Mouse (Mus musculus): ENCODE data around the gene Syne2.

Gene Syne2

GRCm38 (mm10) chr12:75829616-75830015 lies 11.7 kb downstream of the Syne2 start:
- no peak for DNase-seq

DNA sequence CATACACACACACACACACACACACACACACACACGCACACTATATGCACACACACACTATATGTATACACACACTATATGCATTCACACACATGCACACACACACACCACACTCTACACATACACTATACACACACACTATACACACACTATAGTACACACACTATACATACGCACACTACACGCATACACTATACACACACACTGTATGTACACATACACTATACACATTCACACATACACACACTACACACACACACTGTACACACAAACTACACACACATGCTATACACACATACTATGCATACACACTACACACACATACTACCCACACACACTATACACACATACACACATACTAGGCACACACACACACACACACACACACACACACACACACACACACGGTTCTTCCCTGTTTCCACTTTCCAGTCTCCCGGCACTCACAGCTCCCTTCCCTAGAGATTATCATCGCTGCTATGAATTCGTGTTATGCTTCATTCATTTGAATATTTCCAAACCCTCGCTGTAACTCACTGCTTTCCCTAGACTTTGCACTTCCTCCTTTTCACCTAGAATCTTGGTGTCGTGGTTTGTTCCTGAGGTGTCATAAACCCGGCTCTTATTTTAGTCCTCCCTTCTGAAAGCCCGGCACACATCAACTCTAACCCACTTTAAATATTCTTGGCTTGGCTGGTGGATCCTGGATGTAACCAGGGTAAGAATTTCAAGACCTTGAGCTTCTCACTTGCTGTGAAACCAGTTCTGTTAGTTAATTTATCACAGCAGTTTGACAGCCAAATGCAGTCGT lies 15.4 kb downstream of the Syne2 start:
- DNase-seq = no peak

GRCm38 (mm10) chr12:75833960-75834729 lies 16.2 kb downstream of the Syne2 start:
- DNase-seq = no peak

DNA sequence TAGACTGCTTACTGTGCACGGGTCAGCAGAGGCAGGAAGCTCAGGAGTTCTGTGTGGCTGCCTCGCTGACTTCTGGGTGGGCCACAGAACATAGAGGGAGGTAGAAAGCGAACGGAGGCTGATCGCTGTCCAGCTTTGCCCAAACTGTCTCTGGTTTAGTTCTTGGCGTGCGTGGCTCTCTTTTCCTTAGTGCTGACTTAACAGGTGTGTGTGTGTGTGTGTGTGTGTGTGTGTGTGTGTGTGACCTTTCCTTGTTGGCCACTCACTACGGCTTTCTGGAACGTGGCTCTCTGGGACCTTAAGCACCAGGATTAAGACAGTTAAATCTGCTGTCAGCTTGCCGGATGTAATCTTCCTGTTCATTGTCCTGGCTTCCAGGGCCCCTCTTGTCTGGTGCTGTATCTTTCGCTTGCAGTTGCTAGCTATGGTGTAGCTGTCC lies 18.6 kb downstream of the Syne2 start:
- DNase-seq = peak; percentile 15 to 27

GRCm38 (mm10) chr12:75837462-75837861 lies 19.5 kb downstream of the Syne2 start:
- DNase-seq = no peak

- no peak for DNase-seq
Observed at GRCm38 (mm10) chr12:75839083-75839736, 21.3 kb downstream of the Syne2 start.

DNA sequence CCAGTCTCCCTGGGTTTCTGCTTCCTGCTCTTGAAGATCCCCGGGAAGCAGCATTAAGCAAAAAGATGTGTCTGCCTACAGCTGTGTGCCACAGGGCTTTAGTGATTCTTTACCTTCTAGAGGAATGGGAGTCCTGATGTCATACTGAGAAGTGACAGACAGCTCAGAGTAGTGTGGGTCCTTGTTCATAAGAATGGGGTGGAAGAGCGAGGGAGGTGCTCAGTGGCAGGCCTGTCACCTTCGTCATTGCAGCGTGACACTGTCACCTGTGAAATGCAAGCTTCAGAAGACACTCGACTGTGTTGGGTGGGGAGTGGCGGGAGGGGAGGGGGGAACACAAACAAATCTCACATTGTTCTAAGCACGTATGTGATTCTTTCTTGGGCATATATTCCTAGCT lies 23.2 kb downstream of the Syne2 start:
- DNase-seq = no peak

GRCm38 (mm10) chr12:75844311-75844710 lies 26.4 kb downstream of the Syne2 start:
- DNase-seq = no peak

- DNase-seq = no peak
Observed at GRCm38 (mm10) chr12:75845070-75845469, 27.1 kb downstream of the Syne2 start.

DNA sequence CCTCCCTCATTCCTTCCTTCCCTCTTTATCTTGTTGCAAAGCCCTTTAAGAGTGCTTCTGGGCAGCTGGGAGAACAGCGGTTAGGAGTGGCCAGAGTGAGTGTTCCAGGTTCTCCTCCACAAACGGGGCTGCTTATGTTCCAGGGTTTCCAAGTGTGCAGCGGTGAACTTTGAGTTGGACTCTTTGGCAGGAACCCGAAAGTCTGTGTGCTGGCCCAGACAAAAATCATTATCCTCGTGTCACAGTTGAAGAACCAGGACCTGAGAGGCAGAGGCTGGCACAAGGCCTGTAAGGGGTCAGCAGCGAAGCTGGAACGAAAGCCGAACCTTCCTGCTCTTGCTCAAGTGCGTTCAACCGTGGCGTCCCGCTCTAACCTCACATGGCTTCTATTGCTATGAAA lies 28.6 kb downstream of the Syne2 start:
- DNase-seq = no peak

DNA sequence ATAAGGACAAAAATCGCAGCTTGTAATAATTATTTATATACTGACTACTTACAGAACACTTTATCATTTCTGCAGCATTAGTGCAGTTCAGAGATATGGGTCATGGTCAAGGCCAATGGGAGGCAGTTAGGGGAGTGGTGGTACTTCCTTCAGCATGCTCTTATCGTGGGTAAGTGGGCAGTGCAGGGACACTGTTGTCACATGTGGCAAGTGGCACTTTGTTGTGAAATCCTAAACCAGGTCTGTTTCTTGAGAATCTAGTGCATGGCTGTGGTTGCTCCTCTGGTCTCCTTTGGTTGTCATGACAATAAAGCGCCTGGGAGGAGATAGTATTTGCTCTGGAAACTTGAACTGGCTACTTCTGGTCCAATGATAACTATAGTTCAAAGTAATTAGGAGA lies 32.3 kb downstream of the Syne2 start:
- no peak for DNase-seq

DNA sequence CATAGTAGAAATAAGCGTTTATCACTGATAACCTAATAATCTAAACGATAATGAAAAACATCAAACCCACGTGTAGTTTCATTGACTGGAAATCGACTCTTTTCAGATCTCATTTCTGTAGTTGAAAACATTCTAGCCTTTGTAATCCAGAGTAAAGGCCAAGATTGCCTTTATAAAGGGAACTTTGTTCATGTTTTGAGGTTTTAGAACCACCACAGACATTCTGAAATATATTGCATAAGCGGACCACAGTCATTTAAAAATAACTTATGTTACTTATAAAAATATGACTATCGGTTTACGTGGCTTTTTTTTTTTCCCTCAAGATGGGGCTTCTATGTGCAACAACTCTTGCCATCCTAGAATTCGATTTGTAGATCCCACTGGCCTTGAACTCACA lies 33.5 kb downstream of the Syne2 start:
- no peak for DNase-seq

DNA sequence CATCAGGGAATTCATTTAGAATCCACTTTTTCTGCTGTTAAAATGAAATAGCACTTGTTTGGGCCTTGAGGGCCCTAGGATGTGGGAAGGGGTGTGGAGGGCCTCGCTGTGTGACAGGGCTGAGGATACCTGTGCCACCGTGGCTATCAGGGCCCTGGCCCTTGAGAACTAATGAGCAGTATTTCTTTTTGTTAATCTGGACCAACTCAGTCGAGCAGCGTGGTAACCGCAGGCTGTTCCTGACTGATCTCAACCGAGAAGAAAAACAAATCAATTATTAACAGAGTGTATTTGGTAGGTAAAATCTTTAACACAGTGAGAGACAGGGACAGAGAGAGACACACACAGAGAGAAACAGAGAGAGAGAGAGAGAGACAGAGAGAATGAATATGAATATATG lies 34.5 kb downstream of the Syne2 start:
- no peak for DNase-seq

GRCm38 (mm10) chr12:75853559-75853958 lies 35.6 kb downstream of the Syne2 start:
- no peak for DNase-seq

GRCm38 (mm10) chr12:75855051-75855453 lies 37.1 kb downstream of the Syne2 start:
- no peak for DNase-seq

DNA sequence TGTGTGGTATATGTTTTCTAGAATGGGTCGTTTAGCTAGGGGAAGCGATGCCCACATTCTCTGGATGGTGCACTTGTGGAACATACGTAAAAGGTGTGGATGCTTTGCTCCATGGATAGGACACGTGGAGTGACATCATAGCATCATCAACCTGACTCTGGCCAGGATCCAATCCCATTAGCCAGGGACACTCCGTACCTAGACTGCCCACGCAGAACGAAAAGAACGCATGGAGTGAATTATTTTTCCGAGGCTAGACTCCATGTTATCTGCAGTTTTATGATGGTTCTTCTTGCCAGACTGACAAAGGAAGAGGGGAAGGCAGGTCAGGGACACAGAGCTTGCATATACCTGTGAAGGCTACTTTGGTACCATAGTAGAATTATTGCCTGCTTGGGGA lies 37.7 kb downstream of the Syne2 start:
- DNase-seq = no peak

DNA sequence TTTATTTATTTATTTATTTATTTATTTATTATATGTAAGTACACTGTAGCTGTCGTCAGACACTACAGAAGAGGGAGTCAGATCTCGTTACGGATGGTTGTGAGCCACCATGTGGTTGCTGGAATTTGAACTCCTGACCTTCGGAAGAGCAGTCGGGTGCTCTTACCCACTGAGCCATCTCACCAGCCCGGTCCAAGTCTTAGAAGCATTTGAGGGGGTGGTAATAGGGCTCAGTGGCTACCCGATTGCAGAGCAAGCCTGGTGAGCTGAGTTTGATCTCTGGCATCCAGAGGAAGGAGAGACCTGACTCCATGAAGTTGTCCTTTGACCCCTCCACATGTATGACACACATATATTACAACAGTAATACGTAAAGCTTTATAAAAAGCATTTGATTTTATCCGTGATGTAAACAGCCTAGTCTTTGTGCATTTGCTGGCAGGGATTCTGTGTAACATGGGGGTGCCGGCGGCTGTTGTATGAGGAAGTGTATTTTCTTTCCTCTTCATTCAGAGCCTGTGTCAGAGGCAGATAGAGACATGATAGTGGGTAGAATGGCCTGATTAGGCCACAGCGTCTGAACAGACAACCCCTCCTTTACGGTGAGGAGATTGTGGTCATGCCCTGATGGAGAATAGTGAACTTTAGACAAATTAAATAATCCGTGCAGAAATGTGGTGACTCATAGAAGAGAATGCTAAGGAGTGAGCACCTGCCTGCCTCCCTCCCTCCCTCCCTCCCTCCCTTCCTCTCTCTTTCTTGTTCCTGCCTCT lies 38.3 kb downstream of the Syne2 start:
- no peak for DNase-seq

DNA sequence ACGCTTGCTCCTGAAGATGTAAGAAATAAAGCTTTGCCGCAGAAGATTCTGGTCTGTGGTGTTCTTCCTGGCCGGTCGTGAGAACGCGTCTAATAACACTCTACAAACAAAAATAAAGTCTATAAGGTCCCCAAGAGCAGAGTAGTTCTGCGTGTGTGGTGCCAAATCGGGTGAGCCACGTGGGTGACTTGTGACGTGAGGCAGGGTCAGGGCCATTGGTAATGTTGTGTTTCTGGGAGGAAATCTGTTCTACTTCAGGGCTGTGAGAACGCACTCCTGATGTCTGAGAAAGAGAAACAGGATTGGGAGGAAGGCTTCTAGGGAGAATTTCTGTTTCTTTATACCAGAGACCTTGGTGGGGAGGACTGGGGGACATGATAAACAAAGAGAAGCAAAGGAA lies 42.0 kb downstream of the Syne2 start:
- DNase-seq = no peak

DNA sequence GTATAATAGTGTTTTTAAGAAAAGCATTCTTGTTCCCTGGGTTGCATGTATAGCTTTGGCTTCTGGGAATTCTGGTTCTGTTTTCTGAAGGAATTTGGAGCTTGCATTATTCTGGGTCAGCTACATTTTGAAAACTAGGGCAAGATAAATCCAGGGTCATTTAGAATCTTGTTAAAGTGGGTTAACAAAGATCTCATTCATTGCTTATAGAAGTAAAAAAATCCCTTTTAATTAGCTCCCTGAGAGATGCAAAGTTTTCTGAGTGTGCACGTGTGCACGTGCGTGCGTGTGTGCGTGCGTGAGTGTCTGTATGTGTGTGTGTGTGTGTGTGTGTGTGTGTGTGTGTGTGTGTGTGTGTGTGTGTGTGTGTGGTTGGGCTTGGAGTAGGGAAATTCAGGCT lies 42.9 kb downstream of the Syne2 start:
- DNase-seq = no peak

- DNase-seq = no peak
Observed at GRCm38 (mm10) chr12:75865166-75865565, 47.2 kb downstream of the Syne2 start.

DNA sequence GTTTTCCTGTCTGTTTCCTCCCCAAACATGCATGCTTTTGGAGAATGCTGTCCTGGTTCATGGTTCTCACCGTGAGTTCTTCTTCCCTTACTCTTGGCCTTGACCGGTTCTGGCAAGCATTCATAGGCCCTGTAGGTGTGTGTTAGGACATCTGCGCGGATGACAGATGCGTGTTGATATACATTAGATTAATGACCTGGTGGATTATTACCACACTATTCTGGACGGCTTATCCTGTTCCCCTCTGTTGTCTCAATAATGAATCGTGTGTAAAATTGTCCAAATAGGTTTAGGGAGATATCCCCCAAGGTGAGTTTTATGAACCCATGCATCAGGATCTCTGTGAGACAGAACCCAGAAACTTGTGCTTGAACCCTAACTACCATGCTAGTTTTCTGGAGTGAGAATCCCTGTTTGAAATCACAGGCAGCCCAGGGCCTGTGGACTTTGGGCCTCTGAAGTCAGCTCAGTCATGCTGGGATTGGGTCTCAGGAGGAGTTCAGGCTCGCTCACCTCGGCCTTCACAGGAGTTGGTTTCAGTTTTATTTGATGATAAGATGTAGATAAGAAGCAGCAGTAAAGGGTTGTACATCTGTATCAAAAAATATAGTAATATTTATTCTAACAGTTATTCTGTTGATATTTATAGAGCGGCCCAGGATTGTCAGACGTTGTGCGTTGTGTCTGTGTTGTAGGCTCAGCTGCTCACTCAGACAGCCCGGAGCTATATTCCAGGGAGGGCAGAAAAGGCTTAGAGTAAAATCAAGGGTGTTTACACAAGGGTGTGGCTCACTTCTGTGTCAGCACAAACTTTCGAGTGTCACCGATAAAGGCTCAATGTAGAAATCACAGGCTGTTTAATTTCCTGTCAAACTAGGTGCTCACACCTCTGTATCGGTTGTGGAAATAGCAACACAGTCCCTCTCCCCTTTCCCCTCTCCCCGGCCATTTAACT lies 48.8 kb downstream of the Syne2 start:
- no peak for DNase-seq

Measured in cerebellum, postnatal 14 days (tissue).